Mouse (Mus musculus) embryonic facial prominence, embryonic 14.5 days (tissue): ENCODE measurements at regions not wholly inside any gene's neighbourhood (a gene's known extent, or its start where the extent isn't known, plus 50 kb on each side); places are given as distances from the start of the nearest gene placed in this dataset.

ENCODE experiments used
- ATAC-seq: fragments of 200-750 bp; cut with Nextera tagmentation; 2 replicates; pipeline ENCODE4 v1.8.0; 2017; ENCODE audit warnings: low read depth, moderate number of reproducible peaks, moderate TSS enrichment
- DNase-seq: peaks from one replicate; pipeline ENCODE4 v3.0.0-alpha.2; 2015; ENCODE audit warnings: low spot score
- H3K27ac ChIP-seq: fragments of 300-500 bp; sonication (generic); replicated peaks from 2 replicates; pipeline ENCODE4 v1.5.1; 2014; ENCODE audit warnings: low read depth, mild to moderate bottlenecking, low read length, moderate library complexity
- H3K27me3 ChIP-seq: fragments of 300-500 bp; sonication (generic); replicated peaks from 2 replicates; pipeline ENCODE4 v1.6.1; 2014; ENCODE audit warnings: low read length; ENCODE audit not compliant: control insufficient read depth, insufficient read depth
- H3K36me3 ChIP-seq: fragments of 300-500 bp; sonication (generic); 2 replicates; pipeline ENCODE4 v1.6.1; 2014; ENCODE audit warnings: low read length, mixed read lengths; ENCODE audit not compliant: control insufficient read depth, insufficient read depth
- H3K4me1 ChIP-seq: fragments of 300-500 bp; sonication (generic); 2 replicates; pipeline ENCODE4 v1.6.1; 2014; ENCODE audit warnings: antibody characterized with exemption, low read length; ENCODE audit not compliant: control insufficient read depth, insufficient read depth
- H3K4me2 ChIP-seq: fragments of 300-500 bp; sonication (generic); 2 replicates; pipeline ENCODE4 v1.6.1; 2014; ENCODE audit warnings: low read depth, mild to moderate bottlenecking, low read length, moderate library complexity, mixed read lengths
- H3K4me3 ChIP-seq: fragments of 300-500 bp; sonication (generic); 2 replicates; pipeline ENCODE4 v1.5.1; 2014; ENCODE audit warnings: low read depth, mild to moderate bottlenecking, low read length
- H3K9ac ChIP-seq: fragments of 300-500 bp; sonication (generic); 2 replicates; pipeline ENCODE4 v1.6.1; 2014; ENCODE audit warnings: low read depth, mild to moderate bottlenecking, low read length, moderate library complexity, mixed read lengths
- H3K9me3 ChIP-seq: fragments of 300-500 bp; sonication (generic); 2 replicates; pipeline ENCODE4 v1.6.1; 2016; ENCODE audit warnings: low read length; ENCODE audit not compliant: control insufficient read depth
- WGBS: fragments of 180-500 bp; shearing (Covaris S2); extraction: QIAGEN DNeasy Blood & Tissue Kit; methylation state at CpG from one replicate; pipeline ENCODE4 v1.1.7; 2014; 5-methylcytosine and 5-hydroxymethylcytosine counted together

- no peak for DNase-seq
- no peaks in the 10 kb centered on the region for H3K36me3 ChIP-seq
- H3K27ac ChIP-seq: no peak overlapping the region
- no peak for ATAC-seq
- H3K27me3 ChIP-seq: no peaks in the 10 kb centered on the region
- H3K4me3 ChIP-seq: no peak overlapping the region
- no peaks in the 10 kb centered on the region for H3K9me3 ChIP-seq
- WGBS: 75% methylated on average over 4 of the region's 4 CpGs
- no peaks in the 10 kb centered on the region for H3K4me1 ChIP-seq
- no peak overlapping the region for H3K9ac ChIP-seq
- H3K4me2 ChIP-seq: no peak overlapping the region
Measured at GRCm38 (mm10) chrX:130932390-130932789, 1182.8 kb downstream of the Diaph2 start.

GRCm38 (mm10) chrX:130938723-130939122, 1189.2 kb downstream of the Diaph2 start:
- Histone ChIP-seq H3K9me3 (no peaks in the 10 kb centered on the region), H3K4me3 (no peak overlapping the region), H3K36me3 (no peaks in the 10 kb centered on the region), H3K27ac (no peak overlapping the region), H3K9ac (no peak overlapping the region), H3K27me3 (no peaks in the 10 kb centered on the region), H3K4me1 (no peaks in the 10 kb centered on the region), H3K4me2 (no peak overlapping the region)
- ATAC-seq: no peak
- DNase-seq: no peak

GRCm38 (mm10) chrX:130944531-130944930, 1195.0 kb downstream of the Diaph2 start:
- Histone ChIP-seq H3K36me3 (no peaks in the 10 kb centered on the region), H3K4me1 (no peaks in the 10 kb centered on the region), H3K9me3 (no peaks in the 10 kb centered on the region), H3K9ac (no peak overlapping the region), H3K27ac (no peak overlapping the region), H3K4me2 (no peak overlapping the region), H3K4me3 (no peak overlapping the region), H3K27me3 (no peaks in the 10 kb centered on the region)
- 57% methylated on average over 1 of the region's 1 CpGs for WGBS
- DNase-seq (peak; percentile 50), ATAC-seq (no peak)
